Mouse (Mus musculus): ENCODE results near the gene Hist4h4. TPM values are rescaled to one million over a fixed set of nuclear protein-coding genes. Genes with fewer than 3 reads are reported as not detected.

Gene Hist4h4
- polyA plus RNA-seq, 1 experiment from 2014 or later, result 2.8 TPM

DNA sequence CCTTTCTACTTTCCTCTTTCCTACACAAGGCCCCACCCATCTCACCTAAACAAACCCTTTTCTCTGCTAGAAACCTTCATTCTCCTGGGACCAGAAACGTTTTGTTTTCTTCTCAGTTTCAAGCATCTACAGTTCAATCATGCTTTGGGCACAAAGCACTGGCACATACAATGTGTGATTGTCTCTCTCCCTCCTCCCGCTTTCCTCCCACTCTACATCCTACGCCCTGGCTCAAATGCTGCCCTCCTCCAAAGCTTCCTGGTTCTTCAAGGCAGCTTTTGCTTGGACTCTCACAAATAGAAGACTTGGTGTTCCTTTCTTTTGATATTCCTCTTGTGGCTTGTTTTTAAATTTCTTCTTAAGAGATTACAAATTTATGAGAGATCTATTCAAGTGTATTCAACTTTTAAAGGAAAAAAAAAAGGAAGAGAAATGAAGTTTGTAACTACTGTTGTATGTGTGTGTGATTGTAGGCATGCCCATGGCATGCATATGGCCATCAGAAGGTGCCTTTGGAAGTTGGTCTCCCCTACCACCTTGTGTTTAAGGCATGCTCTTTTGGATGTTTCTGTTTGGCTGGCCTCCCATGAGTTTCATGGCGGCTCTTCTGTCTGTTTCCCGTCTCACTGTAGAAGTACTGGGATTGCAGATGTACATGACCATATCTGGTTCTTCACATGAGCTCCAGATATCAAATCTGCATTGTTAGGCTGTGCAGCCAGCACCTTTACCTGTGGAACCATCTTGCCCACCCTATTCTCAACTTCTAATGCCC lies 41.7 kb upstream of the Hist4h4 start:
- Histone ChIP-seq H3K4me2 (replicated peaks; ENCODE audit: low read depth, low read length) (no peak overlapping the region), H3K27me3 (ENCODE audit: control insufficient read depth, insufficient read depth, low read length) (no peaks in the 10 kb centered on the region), H3K36me3 (ENCODE audit: control insufficient read depth, insufficient read depth, low read length) (no peaks in the 10 kb centered on the region), H3K9me3 (ENCODE audit: control insufficient read depth, low read depth, low read length) (no peaks in the 10 kb centered on the region), H3K27ac (ENCODE audit: low read length) (no peak overlapping the region), H3K9ac (replicated peaks; ENCODE audit: low read depth, low read length) (no peak overlapping the region), H3K4me3 (ENCODE audit: low read depth, low read length) (no peak overlapping the region), H3K4me1 (ENCODE audit: control insufficient read depth, insufficient read depth, low read length) (no peaks in the 10 kb centered on the region)
- no peak for ATAC-seq (ENCODE audit: insufficient number of reproducible peaks, insufficient read depth, low FRiP score, low read depth)
- 79% methylated on average over 5 of the region's 5 CpGs for WGBS

DNA sequence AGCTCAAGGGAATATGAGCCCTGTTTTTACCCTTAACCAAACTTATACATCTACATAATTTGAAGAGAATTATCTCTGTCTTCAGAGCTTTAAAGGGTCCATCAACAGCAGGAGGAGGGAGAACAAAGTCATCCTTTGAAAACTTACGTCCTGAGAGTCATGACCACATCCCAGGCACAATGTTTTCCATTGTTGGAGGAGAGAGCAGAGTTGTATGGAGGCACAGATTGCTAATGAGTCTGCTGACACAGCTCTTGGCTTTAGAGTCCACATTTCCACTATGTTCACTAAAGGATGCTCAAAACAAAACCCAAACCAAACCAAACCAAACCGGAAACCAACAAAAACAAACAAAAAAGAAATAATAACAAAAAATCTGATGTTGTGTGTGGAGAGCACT lies 40.7 kb upstream of the Hist4h4 start:
- Histone ChIP-seq H3K27ac (ENCODE audit: low read length) (no peak overlapping the region), H3K27me3 (ENCODE audit: control insufficient read depth, insufficient read depth, low read length) (no peaks in the 10 kb centered on the region), H3K4me1 (ENCODE audit: control insufficient read depth, insufficient read depth, low read length) (no peaks in the 10 kb centered on the region), H3K4me3 (ENCODE audit: low read depth, low read length) (no peak overlapping the region), H3K9me3 (ENCODE audit: control insufficient read depth, low read depth, low read length) (no peaks in the 10 kb centered on the region), H3K36me3 (ENCODE audit: control insufficient read depth, insufficient read depth, low read length) (no peaks in the 10 kb centered on the region), H3K9ac (replicated peaks; ENCODE audit: low read depth, low read length) (no peak overlapping the region), H3K4me2 (replicated peaks; ENCODE audit: low read depth, low read length) (no peak overlapping the region)
- WGBS, result 64% methylated on average over 2 of the region's 2 CpGs
- ATAC-seq (ENCODE audit: insufficient number of reproducible peaks, insufficient read depth, low FRiP score, low read depth), result no peak

DNA sequence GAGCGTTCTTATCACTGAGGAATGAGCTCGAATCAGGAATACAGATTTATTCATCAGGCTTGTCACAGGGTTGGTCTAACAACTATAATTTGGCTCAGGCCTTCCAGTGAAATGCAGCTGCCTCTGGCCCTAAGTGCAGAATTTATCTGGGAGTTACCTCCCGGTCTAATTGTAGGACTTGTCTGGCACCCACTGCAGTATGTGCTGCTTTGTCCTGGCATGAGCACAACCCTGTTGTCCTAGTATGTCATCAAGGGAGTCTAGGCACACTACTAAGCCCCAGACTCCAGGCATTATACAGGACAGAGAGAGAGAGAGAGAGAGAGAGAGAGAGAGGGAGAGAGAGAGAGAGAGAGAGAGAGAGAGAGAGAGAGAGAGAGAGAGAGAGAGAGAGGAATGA lies 33.1 kb upstream of the Hist4h4 start:
- no peak overlapping the region for H3K4me3 ChIP-seq (ENCODE audit: low read depth, low read length)
- H3K9me3 ChIP-seq (ENCODE audit: control insufficient read depth, low read depth, low read length), result no peaks in the 10 kb centered on the region
- H3K27ac ChIP-seq (ENCODE audit: low read length), result no peak overlapping the region
- WGBS, result 80% methylated on average over 3 of the region's 3 CpGs
- no peak for ATAC-seq (ENCODE audit: insufficient number of reproducible peaks, insufficient read depth, low FRiP score, low read depth)
- H3K36me3 ChIP-seq (ENCODE audit: control insufficient read depth, insufficient read depth, low read length), result no peaks in the 10 kb centered on the region
- no peak overlapping the region for H3K9ac ChIP-seq (replicated peaks; ENCODE audit: low read depth, low read length)
- H3K4me1 ChIP-seq (ENCODE audit: control insufficient read depth, insufficient read depth, low read length), result no peaks in the 10 kb centered on the region
- no peaks in the 10 kb centered on the region for H3K27me3 ChIP-seq (ENCODE audit: control insufficient read depth, insufficient read depth, low read length)
- H3K4me2 ChIP-seq (replicated peaks; ENCODE audit: low read depth, low read length), result no peak overlapping the region

DNA sequence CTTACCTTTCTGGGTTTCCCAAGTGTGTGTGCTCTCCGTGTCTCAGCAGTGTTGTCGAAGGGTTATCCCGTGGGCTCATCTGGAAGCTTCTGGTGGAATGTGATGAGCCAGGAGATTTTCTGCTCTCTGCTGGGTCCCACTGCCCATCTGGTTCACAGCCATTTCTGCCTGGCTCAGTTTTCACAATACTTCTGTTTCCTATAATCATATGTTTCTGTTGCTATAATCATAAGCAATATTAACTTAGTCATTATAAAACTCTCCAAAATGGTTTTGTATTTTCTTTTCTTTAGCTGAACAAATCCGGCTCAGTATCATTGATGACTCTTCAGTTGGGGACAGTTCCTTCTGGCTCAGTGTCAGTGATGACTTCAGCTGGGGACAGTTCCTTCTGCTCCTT lies 31.1 kb upstream of the Hist4h4 start, which contains the start of gene Smco3:
Smco3 (minus strand) TSS at position 101 of the 400 bp plus-strand sequence.
- Histone ChIP-seq H3K4me1 (ENCODE audit: control insufficient read depth, insufficient read depth, low read length) (no peaks in the 10 kb centered on the region), H3K36me3 (ENCODE audit: control insufficient read depth, insufficient read depth, low read length) (no peaks in the 10 kb centered on the region), H3K27ac (ENCODE audit: low read length) (no peak within 1 kb of the TSS), H3K9me3 (ENCODE audit: control insufficient read depth, low read depth, low read length) (no peaks in the 10 kb centered on the region), H3K27me3 (ENCODE audit: control insufficient read depth, insufficient read depth, low read length) (no peaks in the 10 kb centered on the region), H3K4me3 (ENCODE audit: low read depth, low read length) (no peak within 1 kb of the TSS), H3K9ac (replicated peaks; ENCODE audit: low read depth, low read length) (no peak within 1 kb of the TSS), H3K4me2 (replicated peaks; ENCODE audit: low read depth, low read length) (no peak within 1 kb of the TSS)
- no peak for ATAC-seq (ENCODE audit: insufficient number of reproducible peaks, insufficient read depth, low FRiP score, low read depth)
- WGBS, result 48% methylated on average over 4 of the region's 4 CpGs

DNA sequence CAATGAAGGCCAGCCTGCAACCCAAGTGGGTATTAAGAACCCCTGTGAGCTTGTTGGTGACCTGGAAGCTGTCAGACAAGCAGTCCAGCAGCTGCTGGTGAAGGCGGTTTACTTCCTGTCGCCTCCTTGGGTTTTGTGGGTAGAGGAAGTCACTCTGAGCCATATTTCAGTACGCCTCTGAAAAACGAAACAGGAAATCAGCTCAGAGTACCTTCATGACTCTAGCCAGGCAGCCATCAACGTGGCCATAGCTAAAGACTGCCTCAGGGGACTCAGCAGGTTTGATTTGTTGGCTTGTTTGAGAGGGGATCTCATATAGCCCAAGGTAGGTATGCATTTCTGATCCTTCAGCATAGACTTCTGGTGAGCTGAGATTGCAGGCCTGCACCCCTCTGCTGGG lies 27.5 kb upstream of the Hist4h4 start:
- H3K4me2 ChIP-seq (replicated peaks; ENCODE audit: low read depth, low read length), result no peak overlapping the region
- no peaks in the 10 kb centered on the region for H3K36me3 ChIP-seq (ENCODE audit: control insufficient read depth, insufficient read depth, low read length)
- no peak for ATAC-seq (ENCODE audit: insufficient number of reproducible peaks, insufficient read depth, low FRiP score, low read depth)
- H3K9me3 ChIP-seq (ENCODE audit: control insufficient read depth, low read depth, low read length), result no peaks in the 10 kb centered on the region
- no peak overlapping the region for H3K4me3 ChIP-seq (ENCODE audit: low read depth, low read length)
- no peaks in the 10 kb centered on the region for H3K27me3 ChIP-seq (ENCODE audit: control insufficient read depth, insufficient read depth, low read length)
- WGBS, result 71% methylated on average over 5 of the region's 5 CpGs
- peaks cover 3% of the 10 kb centered on the region; the same call in 1 of the 2 replicates for H3K4me1 ChIP-seq (ENCODE audit: control insufficient read depth, insufficient read depth, low read length)
- H3K27ac ChIP-seq (ENCODE audit: low read length), result no peak overlapping the region
- no peak overlapping the region for H3K9ac ChIP-seq (replicated peaks; ENCODE audit: low read depth, low read length)

DNA sequence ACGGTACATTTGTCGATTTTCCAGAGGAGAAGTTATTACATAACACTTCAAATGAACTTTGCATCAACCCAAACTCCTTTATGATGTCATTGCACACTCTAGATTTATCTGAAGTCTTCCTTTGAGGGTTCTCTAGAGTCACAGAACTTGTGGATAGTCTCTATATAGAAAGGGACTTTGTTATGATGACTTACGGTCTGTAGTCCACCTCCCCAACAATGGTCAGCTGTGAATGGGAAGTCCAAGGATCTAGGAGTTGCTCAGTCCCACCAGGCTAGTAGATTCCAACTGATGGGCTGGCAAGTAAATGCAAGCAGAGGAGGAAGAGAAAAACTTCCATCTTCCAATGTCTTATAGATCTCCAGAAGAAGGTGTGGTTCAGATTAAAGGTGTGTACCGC lies 24.5 kb upstream of the Hist4h4 start:
- no peaks in the 10 kb centered on the region for H3K9me3 ChIP-seq (ENCODE audit: control insufficient read depth, low read depth, low read length)
- H3K4me1 ChIP-seq (ENCODE audit: control insufficient read depth, insufficient read depth, low read length), result peaks cover 3% of the 10 kb centered on the region; the same call in 1 of the 2 replicates
- no peak overlapping the region; the same call in 1 of the 2 replicates for H3K9ac ChIP-seq (replicated peaks; ENCODE audit: low read depth, low read length)
- peak overlapping the region; percentile 39 for H3K4me2 ChIP-seq (replicated peaks; ENCODE audit: low read depth, low read length)
- WGBS, result 35% methylated on average over 4 of the region's 4 CpGs
- H3K27me3 ChIP-seq (ENCODE audit: control insufficient read depth, insufficient read depth, low read length), result no peaks in the 10 kb centered on the region
- no peak for ATAC-seq (ENCODE audit: insufficient number of reproducible peaks, insufficient read depth, low FRiP score, low read depth)
- peak overlapping the region; percentile 11 for H3K27ac ChIP-seq (ENCODE audit: low read length)
- peaks cover 18% of the 10 kb centered on the region for H3K36me3 ChIP-seq (ENCODE audit: control insufficient read depth, insufficient read depth, low read length)
- H3K4me3 ChIP-seq (ENCODE audit: low read depth, low read length), result peak overlapping the region; percentile 83

DNA sequence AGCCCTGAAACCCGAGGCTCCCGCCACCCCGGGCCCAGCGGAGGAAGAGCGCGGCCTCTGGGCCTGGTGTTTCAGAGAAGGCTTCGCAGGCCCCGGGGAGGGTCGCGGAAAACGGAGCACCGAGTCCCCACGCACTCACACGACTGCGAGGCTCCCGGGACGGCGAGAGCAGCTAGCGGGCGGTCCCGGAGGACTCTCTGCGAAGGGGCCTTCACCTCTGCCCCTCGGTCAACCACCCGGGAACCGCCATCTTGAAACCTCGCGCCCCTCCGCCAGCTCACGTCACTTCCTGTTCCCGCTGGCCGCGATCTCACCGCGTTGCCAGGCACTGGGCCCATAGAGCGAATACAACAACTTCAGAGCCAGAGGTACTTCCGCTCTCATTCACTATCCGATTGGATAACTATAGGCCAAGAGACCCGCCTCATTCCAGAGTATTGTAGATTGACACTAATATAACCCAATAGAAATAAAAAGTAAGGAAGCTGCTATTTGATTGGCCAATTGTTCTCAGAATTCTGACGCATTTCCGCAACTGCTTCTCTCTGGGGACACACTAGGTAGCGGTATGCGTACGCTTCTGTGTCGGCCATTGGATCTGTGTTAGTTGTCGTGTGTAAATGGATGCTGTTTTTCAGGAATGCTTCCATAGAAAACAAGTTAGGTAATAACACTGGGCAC lies 23.8 kb upstream of the Hist4h4 start, which contains the start of gene Wbp11:
Wbp11 (minus strand) TSS at position 353 of the 681 bp plus-strand sequence.
- Histone ChIP-seq H3K36me3 (ENCODE audit: control insufficient read depth, insufficient read depth, low read length) (peaks cover 21% of the 10 kb centered on the region), H3K4me2 (replicated peaks; ENCODE audit: low read depth, low read length) (peak within 1 kb of the TSS; percentile 81), H3K9ac (replicated peaks; ENCODE audit: low read depth, low read length) (peak within 1 kb of the TSS; percentile 99), H3K4me3 (ENCODE audit: low read depth, low read length) (peak within 1 kb of the TSS; percentile 83), H3K9me3 (ENCODE audit: control insufficient read depth, low read depth, low read length) (no peaks in the 10 kb centered on the region), H3K27me3 (ENCODE audit: control insufficient read depth, insufficient read depth, low read length) (no peaks in the 10 kb centered on the region), H3K4me1 (ENCODE audit: control insufficient read depth, insufficient read depth, low read length) (peaks cover 3% of the 10 kb centered on the region; the same call in 1 of the 2 replicates), H3K27ac (ENCODE audit: low read length) (peak within 1 kb of the TSS; percentile 78)
- WGBS, result under 1% methylated on average over 45 of the region's 45 CpGs
- peak; percentile 100 for ATAC-seq (ENCODE audit: insufficient number of reproducible peaks, insufficient read depth, low FRiP score, low read depth)

DNA sequence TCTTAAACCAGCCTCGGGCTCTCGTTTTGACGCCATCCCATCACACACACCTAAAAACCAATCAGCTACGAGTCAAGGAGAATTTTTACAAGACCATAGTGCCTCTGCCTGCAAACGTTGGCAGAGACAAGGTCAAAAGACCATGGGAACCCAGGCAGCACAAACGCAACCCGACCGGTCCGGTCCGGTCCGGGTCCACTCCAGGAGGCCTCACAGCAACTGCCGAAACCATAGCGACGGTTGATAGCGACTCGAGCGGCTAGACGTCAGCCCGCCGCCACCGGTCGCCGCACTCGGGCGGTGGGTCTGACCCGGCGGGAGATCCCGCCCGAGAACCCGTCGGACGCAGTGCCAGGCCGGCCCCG lies 23.3 kb upstream of the Hist4h4 start, which contains the start of gene BC049715:
BC049715 (plus strand) TSS at position 111 of the 365 bp plus-strand sequence.
- Histone ChIP-seq H3K4me1 (ENCODE audit: control insufficient read depth, insufficient read depth, low read length) (peaks cover 3% of the 10 kb centered on the region; the same call in 1 of the 2 replicates), H3K9ac (replicated peaks; ENCODE audit: low read depth, low read length) (peak within 1 kb of the TSS; percentile 99), H3K27me3 (ENCODE audit: control insufficient read depth, insufficient read depth, low read length) (no peaks in the 10 kb centered on the region), H3K36me3 (ENCODE audit: control insufficient read depth, insufficient read depth, low read length) (peaks cover 26% of the 10 kb centered on the region), H3K4me2 (replicated peaks; ENCODE audit: low read depth, low read length) (peak within 1 kb of the TSS; percentile 81), H3K9me3 (ENCODE audit: control insufficient read depth, low read depth, low read length) (no peaks in the 10 kb centered on the region), H3K4me3 (ENCODE audit: low read depth, low read length) (peak within 1 kb of the TSS; percentile 83), H3K27ac (ENCODE audit: low read length) (peak within 1 kb of the TSS; percentile 78)
- peak; percentile 3; the same call in 1 of the 2 replicates for ATAC-seq (ENCODE audit: insufficient number of reproducible peaks, insufficient read depth, low FRiP score, low read depth)
- under 1% methylated on average over 34 of the region's 34 CpGs for WGBS
